Comparison of ENCODE assay signal across 8 mouse cellular contexts in the genomic region with DNA sequence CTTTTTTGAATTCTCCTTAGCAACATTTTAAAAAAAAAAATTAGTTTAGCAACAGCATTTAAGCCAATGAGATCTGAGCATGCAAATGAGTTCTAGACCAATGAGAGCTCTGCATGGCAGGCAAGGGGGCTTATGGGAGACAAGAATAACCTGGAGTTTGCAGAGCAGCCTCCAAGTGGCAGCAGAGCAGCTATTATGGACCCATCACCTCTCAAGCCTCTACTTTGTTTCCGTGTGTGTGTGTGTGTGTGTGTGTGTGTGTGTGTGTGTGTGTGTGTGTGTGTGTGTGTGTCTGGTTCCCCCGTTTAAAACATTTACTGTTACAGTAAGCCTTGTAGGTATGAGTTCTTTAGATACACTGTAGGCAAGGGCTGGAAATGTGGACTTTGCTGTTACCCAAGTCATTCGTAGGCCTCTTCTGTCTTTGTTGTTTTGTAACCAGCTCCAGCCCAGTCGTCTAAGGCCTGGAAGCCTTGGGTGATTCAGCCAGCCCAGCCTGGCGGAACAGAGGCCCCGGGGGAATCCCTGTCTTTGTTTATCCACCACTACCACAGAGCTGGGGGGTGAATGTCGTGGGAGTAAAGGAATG. TPM values are rescaled to one million over a fixed set of nuclear protein-coding genes. Genes with fewer than 3 reads are reported as not detected.
DNase-seq lines count a peak whose midpoint lies in the region; ATAC-seq lines count a peak whose summit lies in the region.

No protein-coding gene starts in this region.

- no peaks in the 10 kb centered on the region for H3K27me3 ChIP-seq in intestine, embryonic 14.5 days (replicated peaks; ENCODE audit: control insufficient read depth, insufficient read depth, low read length)

- 20% methylated on average over 7 of the region's 7 CpGs for WGBS in intestine, embryonic 14.5 days

- peak; percentile 86 for ATAC-seq in intestine, embryonic 14.5 days (replicated peaks; ENCODE audit: low FRiP score, low TSS enrichment, low read depth)

- H3K27ac ChIP-seq in intestine, embryonic 14.5 days (ENCODE audit: low read depth), result peak overlapping the region; percentile 77

- peak overlapping the region; percentile 29; the same call in 1 of the 2 replicates for H3K4me2 ChIP-seq in intestine, embryonic 14.5 days (ENCODE audit: low read length)

- intact Hi-C loops in gastrocnemius, postnatal 14 days (cut with DNase I; ENCODE audit: low total_unique reads), result no loop called here
- intact Hi-C loops in left cerebral cortex, postnatal 25 days (cut with DNase I), result loop anchor here (5.0 kb wide), 1 partner anchor 53 kb away; a partner anchor contains a TSS

- peak; percentile 47 for DNase-seq in cerebellum, adult 11-12 months
- DNase-seq in cerebellum, adult 8-10 months, result no peak
- DNase-seq in embryo, embryonic 10 days (ENCODE audit: low spot score), result peak; percentile 87
- peak; percentile 66 for DNase-seq in gastrocnemius, postnatal 14 days
- DNase-seq in intestine, embryonic 14.5 days (ENCODE audit: low spot score), result no peak
- peak; percentile 72 to 93 for DNase-seq in left cerebral cortex, postnatal 25 days (ENCODE audit: low spot score in 2 of 2)
- DNase-seq in mesoderm, embryonic 11.5 days (ENCODE audit: low read depth, low spot score), result peak; percentile 85
- DNase-seq in right cerebral cortex, postnatal 25 days, result peak; percentile 64

- H3K4me1 ChIP-seq in intestine, embryonic 14.5 days (replicated peaks; ENCODE audit: control insufficient read depth, insufficient read depth, low read length), result peaks cover 24% of the 10 kb centered on the region; the same call in 1 of the 2 replicates

- H3K4me3 ChIP-seq in intestine, embryonic 14.5 days (ENCODE audit: low read depth, low read length), result no peak overlapping the region

- peaks cover 46% of the 10 kb centered on the region for H3K36me3 ChIP-seq in intestine, embryonic 14.5 days (ENCODE audit: control insufficient read depth, insufficient read depth, low read length)

- H3K9ac ChIP-seq in intestine, embryonic 14.5 days (ENCODE audit: low read length), result no peak overlapping the region

- no peaks in the 10 kb centered on the region for H3K9me3 ChIP-seq in intestine, embryonic 14.5 days (ENCODE audit: control insufficient read depth, low read length)

RNA-seq across cellular contexts. Expression of a gene that starts 37.8 kb away (rescaled TPM):
- 100 to 1,000 TPM; 209 to 290 TPM for total RNA-seq in gastrocnemius, postnatal 14 days (2021)
- 307 and 342 TPM in 2 replicates for polyA plus RNA-seq in intestine, embryonic 14.5 days (2014; fragmentation: Nextera tagmentation; extraction: Ambion mirVana)
- 10 to 100 TPM; 31.7 to 36.9 TPM for total RNA-seq in left cerebral cortex, postnatal 25 days (2021)

RNA-seq across cellular contexts. Expression of a gene that starts 46.5 kb away (rescaled TPM):
- not detected for total RNA-seq in gastrocnemius, postnatal 14 days (2021)
- polyA plus RNA-seq in intestine, embryonic 14.5 days (2014; fragmentation: Nextera tagmentation; extraction: Ambion mirVana), result not detected in 2 replicates
- total RNA-seq in left cerebral cortex, postnatal 25 days (2021), result not detected

RNA-seq across cellular contexts. Expression of a gene that starts 53.7 kb away (rescaled TPM):
- 10 to 100 TPM; 41.3 to 66.4 TPM for total RNA-seq in gastrocnemius, postnatal 14 days (2021)
- 56.2 and 59.7 TPM in 2 replicates for polyA plus RNA-seq in intestine, embryonic 14.5 days (2014; fragmentation: Nextera tagmentation; extraction: Ambion mirVana)
- total RNA-seq in left cerebral cortex, postnatal 25 days (2021), result 100 to 1,000 TPM; 101 to 106 TPM

Comparison
In these comparisons a context has a peak if more than half of its experiments do, and no peak if none do; other contexts are left out.
1. DNase-seq: peak in cerebellum, adult 11-12 months (single experiment), embryo, embryonic 10 days (single experiment), gastrocnemius, postnatal 14 days (single experiment), left cerebral cortex, postnatal 25 days (2 of 2), mesoderm, embryonic 11.5 days (single experiment) and right cerebral cortex, postnatal 25 days (single experiment); none in cerebellum, adult 8-10 months (single experiment) and intestine, embryonic 14.5 days (single experiment).
2. RNA of a gene that starts 37.8 kb away (total RNA-seq): 209 to 290 TPM in gastrocnemius, postnatal 14 days; 31.7 to 36.9 TPM in left cerebral cortex, postnatal 25 days; every median in the first group is over 4 times any median in the second.